Mouse (Mus musculus): ENCODE results near the gene Itga9. TPM values are rescaled to one million over a fixed set of nuclear protein-coding genes. Genes with fewer than 3 reads are reported as not detected.

Itga9 gene
- 1.2 TPM for polyA plus RNA-seq (2014; fragmentation: Illumina TruSeq; extraction: RNeasy Lipid Tissue Mini Kit (QIAGEN cat#74804); ENCODE audit: low read depth, low replicate concordance)

DNA sequence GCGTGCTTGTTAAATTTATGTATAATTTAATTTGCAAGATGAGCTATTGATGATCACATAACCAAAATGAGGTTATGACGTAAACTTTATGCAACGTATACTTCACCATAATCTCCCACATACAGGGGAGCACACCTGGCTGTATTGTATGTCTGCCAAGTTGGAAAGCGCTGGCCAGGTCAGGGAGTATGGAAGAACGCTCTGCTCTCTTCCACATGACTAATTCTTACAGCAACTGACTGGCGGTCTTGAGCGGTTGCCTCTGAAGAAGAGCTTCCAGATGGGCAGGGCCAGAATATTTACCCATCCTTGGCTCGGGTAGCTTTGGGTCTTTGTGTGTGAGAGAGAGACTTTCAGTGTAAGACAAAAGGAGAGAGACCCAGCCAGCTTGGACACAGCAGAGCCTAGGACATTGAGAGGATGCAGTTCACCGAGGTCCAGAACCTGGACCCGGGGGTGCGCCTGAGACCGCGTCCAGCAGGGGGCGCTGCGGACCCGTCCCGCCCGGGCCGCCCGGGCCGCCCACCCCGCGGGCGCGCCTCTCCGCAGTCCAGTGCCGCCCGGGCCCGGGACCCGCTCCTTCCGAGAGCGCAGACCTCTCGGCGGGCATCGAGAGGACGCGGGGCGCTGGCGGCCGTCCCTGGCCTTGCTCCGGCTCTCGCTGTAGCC lies at the start of gene Itga9:
Gene Itga9, plus strand, starts transcription at position 543 of the 669 bp plus-strand sequence.

DNA sequence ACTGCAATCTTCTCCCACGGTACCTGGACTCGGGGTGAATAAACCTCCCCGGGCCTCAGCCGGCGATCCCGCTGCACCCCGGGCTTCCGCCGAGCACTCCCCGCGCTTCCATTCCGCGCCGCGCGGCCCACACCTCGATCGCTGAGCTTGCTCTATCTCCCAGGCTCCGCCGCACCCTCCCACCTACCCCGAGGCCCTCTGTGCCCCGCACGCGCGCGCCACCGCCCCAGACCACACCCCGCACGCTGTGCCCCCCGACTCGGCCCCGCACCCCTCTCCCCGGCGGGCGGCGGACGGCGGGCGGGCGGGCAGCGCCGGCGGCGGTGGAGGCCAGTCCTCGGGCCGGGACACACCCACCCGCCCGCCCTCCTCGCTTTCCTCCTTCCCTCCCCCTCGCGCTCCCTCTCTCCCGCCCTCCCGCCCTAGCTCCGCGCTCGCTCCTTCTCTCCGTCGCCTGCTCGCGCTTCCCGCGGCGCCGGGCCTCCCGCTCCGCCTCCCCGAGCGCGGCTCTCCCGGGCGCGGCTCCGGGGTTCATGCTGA lies 319.7 kb downstream of the Itga9 start, which contains the start of gene Ctdspl:
Gene Ctdspl, plus strand, starts transcription at position 343 of the 540 bp plus-strand sequence.

Other genes starting within 250 kb of the Itga9 start
- gene Eomes, start 128.5 kb upstream of the Itga9 start, polyA plus RNA-seq (2014; fragmentation: Illumina TruSeq; extraction: RNeasy Lipid Tissue Mini Kit (QIAGEN cat#74804); ENCODE audit: low read depth, low replicate concordance), result 0.53 TPM
- 152 TPM for gene Golga4, start 100.4 kb upstream of the Itga9 start, polyA plus RNA-seq (2014; fragmentation: Illumina TruSeq; extraction: RNeasy Lipid Tissue Mini Kit (QIAGEN cat#74804); ENCODE audit: low read depth, low replicate concordance)

All from testis, adult 10 weeks (tissue).